23 mouse cellular contexts compared by ENCODE assay signal in genomic region chr11:70077441-70077840, GRCm38 (mm10). TPM values are rescaled to one million over a fixed set of nuclear protein-coding genes. Genes with fewer than 3 reads are reported as not detected.
DNase-seq lines count a peak whose midpoint lies in the region; ATAC-seq and TF ChIP-seq lines count a peak whose summit lies in the region.
"Had no signal": no experiment of that assay in that cellular context is flagged by ENCODE, and none has a peak within 500 bp of the region (broad histone marks: within the 10 kb centered on the region; RNA-seq: fewer than 3 reads in every experiment).

No protein-coding gene starts in this region.

- no peak overlapping the region for H3K27ac ChIP-seq in lung, embryonic 14.5 days (ENCODE audit: low read depth)
- no peak overlapping the region for H3K27ac ChIP-seq in MEL (ENCODE audit: control insufficient read depth, low read depth, low read length)
- H3K27ac ChIP-seq in heart, embryonic 12.5 days (ENCODE audit: poor library complexity, severe bottlenecking), result no peak overlapping the region
- H3K27ac ChIP-seq: embryonic facial prominence, embryonic 15.5 days; forebrain, embryonic 10.5 days; heart, embryonic 10.5 days; heart, embryonic 15.5 days; hindbrain, embryonic 13.5 days; intestine, embryonic 15.5 days had no signal

- no peaks in the 10 kb centered on the region for H3K36me3 ChIP-seq in lung, embryonic 14.5 days (ENCODE audit: insufficient read depth)
- peaks cover 0 to 10% of the 10 kb centered on the region in 2 experiments; a peak in 2 of 4 replicates for H3K36me3 ChIP-seq in MEL (ENCODE audit: control insufficient read depth in 1 of 2, insufficient read depth in 2 of 2, low read length in 2 of 2)
- no peaks in the 10 kb centered on the region for H3K36me3 ChIP-seq in heart, embryonic 12.5 days
- H3K36me3 ChIP-seq: embryonic facial prominence, embryonic 15.5 days; forebrain, embryonic 10.5 days; heart, embryonic 10.5 days; heart, embryonic 15.5 days; hindbrain, embryonic 13.5 days; intestine, embryonic 15.5 days had no signal

- TF ChIP-seq CTCF in lung, embryonic 14.5 days (IDR thresholded peaks at IDR 0.05; ENCODE audit: low read depth), result no peak
- no peak for TF ChIP-seq CTCF in MEL (IDR thresholded peaks at IDR 0.05 in 2 of 3, conservative IDR thresholded peaks at IDR 0.05 in 1 of 3; ENCODE audit: control insufficient read depth in 1 of 3, insufficient read depth in 1 of 3, low read depth in 2 of 3, low read length in 3 of 3, poor library complexity in 1 of 3, severe bottlenecking in 1 of 3)

- TF ChIP-seq RAD21 in MEL (IDR thresholded peaks at IDR 0.05; ENCODE audit: low read depth, low read length), result no peak

- H3K4me2 ChIP-seq in lung, embryonic 14.5 days, result no peak overlapping the region
- H3K4me2 ChIP-seq in heart, embryonic 12.5 days, result no peak overlapping the region
- H3K4me2 ChIP-seq: embryonic facial prominence, embryonic 15.5 days; heart, embryonic 15.5 days; hindbrain, embryonic 13.5 days; intestine, embryonic 15.5 days had no signal

- DNase-seq in lung, embryonic 14.5 days, result peak; percentile 40
- no peak for DNase-seq in lung, adult 18-20 months
- DNase-seq in MEL (ENCODE audit: low read depth, low spot score), result no peak
- DNase-seq in adrenal gland, adult 2 months, result peak; percentile 70
- DNase-seq in adrenal gland, postnatal 25 days, result peak; percentile 41
- DNase-seq in left cerebral cortex, postnatal 10 days (ENCODE audit: extremely low spot score in 1 of 2, low spot score in 2 of 2), result no peak
- DNase-seq: cerebellum, adult 2 months; cerebellum, postnatal 10 days; gastrocnemius, postnatal 10 days; heart, adult 18-20 months; heart, postnatal 14 days had no signal

- TF ChIP-seq POLR2A in MEL (IDR thresholded peaks at IDR 0.05; ENCODE audit: control insufficient read depth in 1 of 2, insufficient read depth in 1 of 2, low read depth in 1 of 2, low read length in 2 of 2, poor library complexity in 1 of 2), result no peak

- H3K79me2 ChIP-seq in MEL (ENCODE audit: control insufficient read depth, insufficient read depth, low read length, poor library complexity), result no peaks in the 10 kb centered on the region

- ATAC-seq in lung, embryonic 14.5 days (ENCODE audit: insufficient read depth), result no peak
- ATAC-seq in heart, embryonic 12.5 days (ENCODE audit: insufficient number of reproducible peaks, low FRiP score), result no peak
- ATAC-seq: forebrain, embryonic 14.5 days; intestine, embryonic 15.5 days had no signal

- intact Hi-C loops in left cerebral cortex, postnatal 10 days (cut with DNase I), result no loop called here

- H3K9me3 ChIP-seq in lung, embryonic 14.5 days (ENCODE audit: low read depth, low read length), result no peaks in the 10 kb centered on the region
- no peaks in the 10 kb centered on the region for H3K9me3 ChIP-seq in MEL (replicated peaks; ENCODE audit: insufficient read depth, low read length)
- no peaks in the 10 kb centered on the region for H3K9me3 ChIP-seq in heart, embryonic 12.5 days (replicated peaks)
- H3K9me3 ChIP-seq: embryonic facial prominence, embryonic 15.5 days; forebrain, embryonic 10.5 days; heart, embryonic 10.5 days; heart, embryonic 15.5 days; hindbrain, embryonic 13.5 days; intestine, embryonic 15.5 days had no signal

- no peaks in the 10 kb centered on the region for H3K4me1 ChIP-seq in lung, embryonic 14.5 days (ENCODE audit: insufficient read depth)
- H3K4me1 ChIP-seq in MEL (ENCODE audit: control insufficient read depth in 1 of 2, insufficient read depth in 2 of 2, low read length in 2 of 2), result peaks cover 6 to 17% of the 10 kb centered on the region in 2 experiments
- H3K4me1 ChIP-seq in heart, embryonic 12.5 days (replicated peaks), result 0 out of 2 replicates have a peak, but pooled peaks cover 5% of the 10 kb centered on the region
- H3K4me1 ChIP-seq: embryonic facial prominence, embryonic 15.5 days; heart, embryonic 15.5 days; intestine, embryonic 15.5 days had no signal

- H3K4me3 ChIP-seq in lung, embryonic 14.5 days (ENCODE audit: low read depth, low read length), result no peak overlapping the region
- H3K4me3 ChIP-seq in MEL (ENCODE audit: control insufficient read depth in 1 of 2, insufficient read depth in 1 of 2, low read depth in 2 of 2, low read length in 2 of 2), result no peak overlapping the region
- no peak overlapping the region for H3K4me3 ChIP-seq in heart, embryonic 12.5 days
- H3K4me3 ChIP-seq: embryonic facial prominence, embryonic 15.5 days; erythroblast, embryonic 14.5 days; forebrain, embryonic 10.5 days; heart, embryonic 10.5 days; heart, embryonic 15.5 days; hindbrain, embryonic 13.5 days; intestine, embryonic 15.5 days had no signal

- TF ChIP-seq EP300 in MEL (IDR thresholded peaks at IDR 0.05; ENCODE audit: low read depth in 1 of 2, low read length in 2 of 2), result no peak

- H3K9ac ChIP-seq in lung, embryonic 14.5 days, result no peak overlapping the region
- H3K9ac ChIP-seq in MEL (ENCODE audit: control insufficient read depth, low read depth, low read length, poor library complexity, severe bottlenecking), result no peak overlapping the region
- no peak overlapping the region for H3K9ac ChIP-seq in heart, embryonic 12.5 days
- H3K9ac ChIP-seq: embryonic facial prominence, embryonic 15.5 days; heart, embryonic 15.5 days; hindbrain, embryonic 13.5 days; intestine, embryonic 15.5 days had no signal

- no peaks in the 10 kb centered on the region for H3K27me3 ChIP-seq in lung, embryonic 14.5 days (ENCODE audit: insufficient read depth, low read length)
- H3K27me3 ChIP-seq in MEL (ENCODE audit: control insufficient read depth in 1 of 2, insufficient read depth in 2 of 2, low read length in 2 of 2), result no peaks in the 10 kb centered on the region; a peak in 1 of 4 replicates
- 0 out of 2 replicates have a peak, but pooled peaks cover 6% of the 10 kb centered on the region for H3K27me3 ChIP-seq in heart, embryonic 12.5 days (replicated peaks)
- H3K27me3 ChIP-seq: CH12.LX; embryonic facial prominence, embryonic 15.5 days; heart, embryonic 15.5 days; hindbrain, embryonic 13.5 days; intestine, embryonic 15.5 days had no signal

- 32% methylated on average over 2 of the region's 3 CpGs for WGBS in lung, embryonic 14.5 days
- 35% methylated on average over 3 of the region's 3 CpGs for WGBS in heart, embryonic 12.5 days

TF ChIP-seq in MEL, 35 proteins besides CTCF, POLR2A, EP300 and RAD21:
- no peak for TF ChIP-seq CHD1 (IDR thresholded peaks at IDR 0.05; ENCODE audit: low read depth, low read length)
- no peak for TF ChIP-seq TAL1 (IDR thresholded peaks at IDR 0.05; ENCODE audit: low read length)
- TF ChIP-seq MAX (IDR thresholded peaks at IDR 0.05; ENCODE audit: low read length), result 0 out of 2 replicates have a peak, but pooled peaks have one; percentile 31

RNA-seq across cellular contexts. Expression of gene Asgr2, which starts 15.0 kb away (rescaled TPM):
- 0.47 and 0.78 TPM in 2 replicates for polyA plus RNA-seq in lung, embryonic 14.5 days (2014; fragmentation: Nextera tagmentation; extraction: Ambion mirVana)
- total RNA-seq in MEL (2012; rRNA removed), result not detected in 2 replicates
- not detected for polyA plus RNA-seq in MEL (2012; ENCODE audit: insufficient read depth in 1 of 2, insufficient read length in 2 of 2, low read depth in 1 of 2, low replicate concordance in 2 of 2, missing spikeins in 1 of 2)
- 1 to 10 TPM in 1 of 2 experiments, under 1 TPM in 1; 0.45 to 2.8 TPM for total RNA-seq in adrenal gland, adult 2 months (2021)
- polyA plus RNA-seq in adrenal gland, adult 2 months (2012; rRNA removed), result 0.96 and 2.6 TPM in 2 replicates
- 2.9 and 4.1 TPM in 2 replicates for total RNA-seq in adrenal gland, postnatal 25 days (2021)
- not detected for total RNA-seq in left cerebral cortex, postnatal 10 days (2021)
- polyA plus RNA-seq in heart, embryonic 12.5 days (2016; fragmentation: Nextera tagmentation; extraction: Ambion mirVana), result not detected in 2 replicates
- polyA plus RNA-seq: embryonic facial prominence, embryonic 11.5 days; erythroblast, embryonic 14.5 days; forebrain, embryonic 10.5 days; forebrain, embryonic 14.5 days; heart, embryonic 15.5 days; hindbrain, embryonic 13.5 days had no signal

RNA-seq across cellular contexts. Expression of gene Asgr1, which starts 23.6 kb away (rescaled TPM):
- polyA plus RNA-seq in lung, embryonic 14.5 days (2014; fragmentation: Nextera tagmentation; extraction: Ambion mirVana), result not detected in 2 replicates
- total RNA-seq in MEL (2012; rRNA removed), result 0.13 TPM in 1 of 2 replicates, not detected in the other
- polyA plus RNA-seq in MEL (2012; ENCODE audit: insufficient read depth in 1 of 2, insufficient read length in 2 of 2, low read depth in 1 of 2, low replicate concordance in 2 of 2, missing spikeins in 1 of 2), result under 1 TPM in 1 of 2 experiments, not detected in 1; 0.31 TPM
- total RNA-seq in adrenal gland, adult 2 months (2021), result 1 to 10 TPM in 1 of 2 experiments, not detected in 1; 1.7 TPM
- polyA plus RNA-seq in adrenal gland, adult 2 months (2012; rRNA removed), result 0.08 TPM in 1 of 2 replicates, not detected in the other
- 0.91 and 3.4 TPM in 2 replicates for total RNA-seq in adrenal gland, postnatal 25 days (2021)
- total RNA-seq in left cerebral cortex, postnatal 10 days (2021), result 1 to 10 TPM; 1.4 to 1.5 TPM
- 0.15 and 0.19 TPM in 2 replicates for polyA plus RNA-seq in heart, embryonic 12.5 days (2016; fragmentation: Nextera tagmentation; extraction: Ambion mirVana)
- total RNA-seq: CH12.LX; heart, adult 18-20 months; heart, postnatal 14 days; hematopoietic stem cell, adult 5-6 weeks had no signal
- polyA plus RNA-seq: erythroblast, embryonic 14.5 days; heart, embryonic 15.5 days had no signal

RNA-seq across cellular contexts. Expression of gene Mgl2, which starts 52.7 kb away (rescaled TPM):
- 5.9 and 6.4 TPM in 2 replicates for polyA plus RNA-seq in lung, embryonic 14.5 days (2014; fragmentation: Nextera tagmentation; extraction: Ambion mirVana)
- 0.12 TPM in 1 of 2 replicates, not detected in the other for total RNA-seq in MEL (2012; rRNA removed)
- polyA plus RNA-seq in MEL (2012; ENCODE audit: insufficient read depth in 1 of 2, insufficient read length in 2 of 2, low read depth in 1 of 2, low replicate concordance in 2 of 2, missing spikeins in 1 of 2), result under 1 TPM in 1 of 2 experiments, not detected in 1; 0.06 TPM
- 1 to 10 TPM; 3.5 to 8.1 TPM for total RNA-seq in adrenal gland, adult 2 months (2021)
- 2.2 and 2.3 TPM in 2 replicates for polyA plus RNA-seq in adrenal gland, adult 2 months (2012; rRNA removed)
- 2.2 and 2.6 TPM in 2 replicates for total RNA-seq in adrenal gland, postnatal 25 days (2021)
- total RNA-seq in left cerebral cortex, postnatal 10 days (2021), result under 1 TPM; 0.30 to 0.36 TPM
- polyA plus RNA-seq in heart, embryonic 12.5 days (2016; fragmentation: Nextera tagmentation; extraction: Ambion mirVana), result 0.24 TPM in 1 of 2 replicates, not detected in the other
- polyA plus RNA-seq: embryonic facial prominence, embryonic 11.5 days; erythroblast, embryonic 14.5 days; forebrain, embryonic 10.5 days had no signal

Comparison
In these comparisons a context has a peak if more than half of its experiments do, and no peak if none do; other contexts are left out.
1. DNase-seq: peak in lung, embryonic 14.5 days (single experiment), adrenal gland, adult 2 months (single experiment) and adrenal gland, postnatal 25 days (single experiment); none in lung, adult 18-20 months (0 of 2), MEL (single experiment) and left cerebral cortex, postnatal 10 days (0 of 2).